Mouse (Mus musculus) lung, adult 2 months (tissue): ENCODE results near the gene Aig1.

Experiments
- CTCF ChIP-seq: fragments of 200-500 bp; IDR thresholded peaks from 2 replicates; pipeline ENCODE4 v1.5.1; 2011; ENCODE audit warnings: mild to moderate bottlenecking, low read length, control low read depth; ENCODE audit not compliant: insufficient read depth
- POLR2A ChIP-seq: fragments of 200-500 bp; IDR thresholded peaks from 2 replicates; pipeline ENCODE4 v1.6.1; 2011; ENCODE audit warnings: low read depth, mild to moderate bottlenecking, control low read depth, low read length, borderline replicate concordance; ENCODE audit errors: extremely low read depth

- no peak for TF ChIP-seq POLR2A
- TF ChIP-seq CTCF: no peak
Observed at GRCm38 (mm10) chr10:13730039-13730748, 138.6 kb downstream of the Aig1 start.
